Mouse (Mus musculus) liver, embryonic 14.5 days (tissue): ENCODE measurements around the gene Tmem14a.

ENCODE experiments used
- CTCF ChIP-seq: IDR thresholded peaks from 2 replicates; pipeline ENCODE4 v1.5.1; 2016; ENCODE audit warnings: antibody characterized with exemption, low read depth, control low read depth
- EP300 ChIP-seq: IDR thresholded peaks from 2 replicates; pipeline ENCODE4 v1.6.1; 2016; ENCODE audit warnings: antibody characterized with exemption, low read depth

DNA sequence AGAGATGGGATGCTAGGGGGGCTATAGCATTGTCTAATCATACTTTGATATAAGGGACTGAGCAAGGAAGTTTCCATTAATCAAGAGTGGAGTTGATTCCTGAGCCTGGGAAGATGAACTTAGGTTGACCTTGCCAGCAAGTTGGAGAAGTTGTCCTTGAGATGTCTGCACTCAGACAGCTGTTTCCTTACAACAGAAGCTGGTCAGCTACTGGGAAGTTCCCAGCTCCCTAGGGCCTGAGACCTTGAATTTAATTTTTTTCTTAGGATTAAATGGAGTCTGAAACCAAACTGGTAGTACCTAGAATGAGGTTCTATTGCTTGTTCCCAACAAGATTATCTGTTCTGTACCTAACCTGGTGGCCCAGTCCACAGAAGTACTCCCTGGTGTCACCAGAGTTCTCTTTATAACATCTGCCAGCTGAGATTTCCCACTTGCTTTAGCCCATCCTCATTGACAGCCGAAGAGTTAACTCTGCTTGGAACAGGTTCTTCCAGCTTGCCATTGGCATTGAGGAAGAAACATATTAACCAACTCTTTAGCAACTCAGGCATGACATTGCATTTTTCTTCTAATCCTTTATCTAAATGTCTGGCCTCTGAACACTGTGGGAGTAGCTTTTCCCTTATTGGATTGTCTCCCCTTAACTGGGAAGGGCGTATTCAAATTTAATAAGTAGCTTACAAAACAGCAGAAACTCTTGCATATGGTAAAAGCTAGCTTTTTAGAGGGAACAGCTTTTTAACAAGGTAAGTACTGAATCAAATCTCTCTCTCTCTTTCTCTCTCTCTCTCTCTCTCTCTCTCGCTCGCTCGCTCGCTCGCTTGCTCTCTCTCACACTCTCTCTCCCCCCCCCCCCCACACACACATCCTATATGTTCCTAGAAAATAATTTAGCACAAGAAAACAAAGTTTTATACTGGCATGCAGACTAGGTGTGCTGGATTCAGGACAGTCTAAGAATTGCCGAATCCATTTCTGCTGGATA is 21.8 kb downstream of the Tmem14a start, which contains the start of gene Gsta3:
- TF ChIP-seq CTCF (no peak), EP300 (no peak)
